Mouse (Mus musculus) telencephalon, adult 2 months (tissue): ENCODE data around the gene Efna5.
A peak's percentile ranks its signal among the peaks of the same experiment; 100 is the strongest.

Source experiments
- DNase-seq: peaks from one replicate; pipeline ENCODE4 v3.0.0-alpha.2; 2011; ENCODE audit warnings: low read depth, low spot score

Efna5 gene

GRCm38 (mm10) chr17:62788783-62789182 lies 92.3 kb downstream of the Efna5 start:
- no peak for DNase-seq

GRCm38 (mm10) chr17:62787855-62788254 lies 93.3 kb downstream of the Efna5 start:
- no peak for DNase-seq

DNA sequence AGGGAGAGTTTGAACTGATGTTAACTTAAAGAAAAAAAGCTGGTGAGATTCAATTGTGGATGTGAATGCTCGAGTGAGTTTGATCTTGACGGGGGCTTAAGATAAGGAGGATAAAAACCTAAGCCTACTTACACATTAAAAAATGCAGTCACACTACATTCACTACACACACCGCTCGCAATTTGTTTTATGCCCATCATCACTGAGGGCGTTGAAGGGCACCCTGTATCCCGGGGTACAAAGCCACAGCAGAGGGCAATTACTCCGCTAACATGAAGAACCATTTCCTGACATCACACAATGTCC lies 94.6 kb downstream of the Efna5 start:
- no peak for DNase-seq

DNA sequence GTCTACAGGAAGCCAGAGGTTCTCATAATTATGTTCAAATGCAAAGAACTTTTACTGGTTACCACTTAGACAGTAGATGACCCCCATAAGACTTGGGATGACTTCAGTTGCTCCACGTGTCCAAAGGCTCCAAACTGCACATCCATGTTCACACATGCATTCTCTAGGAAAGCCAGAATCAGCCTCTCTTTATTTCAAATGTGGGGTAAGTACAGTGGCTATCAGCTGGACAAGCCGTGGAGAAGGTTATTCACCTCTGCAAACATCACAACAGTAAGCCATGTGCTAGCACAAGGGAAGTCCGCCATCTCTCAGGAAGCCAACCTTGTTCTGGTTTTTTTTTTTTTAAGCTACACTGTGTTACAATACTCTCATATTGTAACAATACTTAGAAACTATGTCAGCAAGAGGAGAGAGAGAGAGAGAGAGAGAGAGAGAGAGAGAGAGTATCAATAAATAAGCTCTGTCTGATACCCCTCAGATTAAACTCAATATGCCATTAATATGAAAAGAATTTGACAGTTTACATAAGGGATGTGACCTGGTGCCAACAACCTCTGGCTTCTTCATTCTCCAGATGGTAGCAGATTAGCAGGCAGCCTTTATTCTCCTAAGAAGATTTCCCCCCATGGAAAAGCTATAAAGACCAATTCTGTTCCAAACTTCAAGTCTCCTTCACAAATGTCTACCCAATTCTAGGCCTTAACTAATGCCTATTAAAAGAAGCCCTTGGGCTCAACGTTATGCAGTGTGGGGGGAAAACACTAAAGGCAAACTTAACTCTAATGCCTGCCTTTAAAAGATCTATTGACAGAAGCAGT lies 95.1 kb downstream of the Efna5 start:
- no peak for DNase-seq

GRCm38 (mm10) chr17:62784274-62785171 lies 96.6 kb downstream of the Efna5 start:
- DNase-seq: no peak

DNA sequence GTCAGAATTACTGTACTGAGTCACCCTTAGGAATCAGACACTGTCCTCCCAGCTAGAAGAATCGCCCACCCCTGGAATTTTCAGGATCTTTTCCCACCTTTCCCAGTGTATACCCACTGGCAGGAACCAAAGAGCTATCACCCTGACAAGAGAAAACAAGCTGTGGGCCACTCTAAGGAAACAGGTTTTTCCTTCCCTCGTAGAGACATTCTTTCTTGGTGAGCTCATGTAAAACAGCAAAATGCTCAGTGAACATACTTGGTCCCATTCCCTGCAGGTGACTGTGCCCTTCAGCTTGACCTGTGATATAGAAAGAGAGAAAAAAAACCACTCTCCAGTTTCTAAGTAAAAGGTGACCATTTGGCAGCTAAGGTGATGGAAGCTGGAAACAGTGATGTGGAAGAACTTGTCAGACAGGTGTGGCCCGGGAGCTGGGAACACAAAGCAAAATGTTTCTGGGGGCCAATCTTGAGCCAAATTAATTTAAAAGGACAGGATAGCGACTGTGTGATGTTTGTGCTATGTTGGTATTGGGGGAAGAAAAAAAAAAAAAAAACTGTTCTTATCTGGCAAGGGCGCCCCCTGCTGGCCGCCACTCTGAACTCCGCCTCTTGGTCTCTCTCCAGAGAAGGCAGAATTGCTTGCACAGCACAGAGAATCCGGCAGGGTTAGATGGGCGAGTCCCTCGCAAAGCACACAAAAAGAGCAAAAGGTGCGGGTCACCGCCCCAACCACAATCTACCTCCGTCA lies 97.4 kb downstream of the Efna5 start:
- peak; percentile 32 for DNase-seq

DNA sequence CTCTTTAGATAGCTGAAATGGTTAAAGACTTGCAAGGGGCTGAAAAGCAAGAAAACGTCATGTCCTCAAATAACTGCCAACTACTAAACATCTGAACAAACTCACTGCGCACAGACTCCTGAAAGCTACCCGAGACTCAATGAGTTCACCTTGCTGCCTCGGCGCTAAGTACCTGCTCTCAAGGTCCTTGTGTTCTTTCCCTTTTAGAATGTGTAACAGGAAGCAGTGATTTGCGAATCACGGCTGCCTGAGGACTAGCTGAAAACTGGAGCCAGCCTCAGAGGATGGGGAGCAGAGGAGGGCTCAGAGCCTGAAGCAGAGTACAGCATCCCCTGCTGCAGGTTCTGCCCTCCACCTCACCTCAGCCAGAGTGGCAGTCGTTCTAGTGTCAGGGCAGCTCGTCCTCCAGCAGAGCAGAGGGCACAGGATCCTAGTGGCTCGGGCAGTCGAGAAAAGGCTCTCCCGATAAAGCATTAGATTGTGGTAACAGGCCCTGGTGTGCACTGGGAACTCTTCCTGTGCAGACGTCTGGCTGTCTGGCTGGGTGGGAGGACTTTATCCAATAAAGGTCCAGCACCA lies 98.2 kb downstream of the Efna5 start:
- no peak for DNase-seq

DNA sequence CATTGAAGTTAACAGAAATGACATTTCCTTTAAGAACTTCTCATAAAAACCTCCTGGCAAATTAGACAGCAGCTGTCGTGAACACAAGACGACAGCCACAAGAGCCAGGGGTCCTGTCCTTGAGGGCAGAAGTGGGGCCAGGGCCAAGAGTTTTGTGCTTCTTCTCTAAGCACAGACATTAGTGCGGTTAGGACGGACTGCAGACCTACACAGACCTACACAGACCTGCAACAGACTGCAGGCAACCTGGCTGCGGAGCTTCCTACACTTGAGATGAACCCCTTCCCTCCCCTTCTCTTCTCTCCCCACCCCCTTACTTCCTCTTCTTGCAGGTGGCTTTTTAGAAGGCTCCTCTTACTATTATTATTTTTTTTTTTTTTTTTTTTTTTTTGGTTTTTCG lies 100.0 kb downstream of the Efna5 start:
- DNase-seq: no peak

DNA sequence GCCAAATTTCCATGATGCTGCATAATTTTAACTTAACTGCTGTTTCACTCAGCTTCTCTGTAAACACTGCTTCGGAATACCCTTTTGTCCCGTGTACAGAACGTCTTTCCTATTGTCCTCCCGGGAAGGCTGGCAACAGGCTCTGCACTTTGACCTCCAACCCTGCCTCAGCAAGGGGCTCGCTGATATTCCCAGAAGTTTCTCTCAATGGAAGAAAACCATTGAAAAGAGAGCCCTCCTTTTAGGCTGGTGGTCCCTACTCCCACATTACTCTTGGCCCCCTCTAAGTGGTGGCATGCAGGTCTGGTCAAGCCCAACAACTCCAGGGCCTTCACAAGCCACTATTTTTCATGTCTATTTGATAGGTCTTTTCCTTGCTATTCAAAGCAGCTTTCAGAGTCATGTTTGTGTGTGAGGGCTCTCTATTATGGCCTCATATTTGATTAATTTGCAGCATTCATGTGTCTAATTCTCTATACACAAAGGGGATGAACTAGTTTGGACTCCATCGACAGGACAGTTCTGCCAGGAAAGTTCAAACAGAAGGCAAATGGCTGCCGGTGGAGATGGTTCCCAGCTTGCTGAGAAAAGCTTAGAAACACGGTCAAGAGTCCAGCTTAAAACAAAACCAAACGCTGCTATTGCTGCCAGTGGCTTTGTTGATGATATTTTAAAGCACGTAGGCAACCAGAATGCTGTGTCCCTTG lies 103.1 kb downstream of the Efna5 start:
- DNase-seq: no peak

DNA sequence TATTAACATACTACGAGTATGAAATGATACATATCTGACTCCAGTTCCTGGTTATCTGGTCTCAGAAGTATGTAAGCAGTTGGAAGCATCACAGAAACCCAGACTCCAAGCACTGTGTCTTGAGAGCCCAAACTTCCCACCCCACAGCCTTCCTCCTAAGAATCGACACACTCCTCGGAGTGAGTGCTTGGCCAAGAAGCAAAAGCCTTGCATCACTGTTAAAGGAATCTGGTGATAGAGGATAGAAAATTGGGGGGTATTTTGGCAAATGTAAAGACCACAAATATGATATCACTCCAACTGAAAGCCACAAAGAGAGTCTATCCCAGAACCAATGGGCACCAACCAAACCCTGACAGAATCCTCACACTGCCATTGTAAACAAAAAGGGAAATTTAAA lies 104.4 kb downstream of the Efna5 start:
- DNase-seq: no peak

GRCm38 (mm10) chr17:62775976-62776375 lies 105.1 kb downstream of the Efna5 start:
- DNase-seq: no peak

DNA sequence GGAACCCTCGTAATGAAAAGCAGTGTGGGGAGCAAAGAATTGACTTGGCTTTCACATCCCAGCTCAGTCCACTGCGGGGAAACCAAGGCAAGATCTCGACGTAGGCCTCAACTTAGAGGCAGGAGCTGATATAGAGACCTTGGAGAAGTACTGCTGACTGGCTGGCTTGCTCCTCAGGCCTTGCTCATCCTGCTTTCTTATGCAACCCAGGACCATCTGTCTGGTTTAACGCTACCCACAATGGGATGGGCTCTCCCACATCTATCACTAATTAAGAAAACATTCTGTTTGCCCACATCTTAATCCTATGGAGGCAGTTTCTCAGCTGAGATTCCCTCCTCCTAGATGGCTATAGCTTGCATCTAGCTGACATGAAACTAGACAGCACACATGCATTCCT lies 105.7 kb downstream of the Efna5 start:
- no peak for DNase-seq

- DNase-seq: no peak
Observed at GRCm38 (mm10) chr17:62774749-62775148, 106.4 kb downstream of the Efna5 start.

- no peak for DNase-seq
Observed at GRCm38 (mm10) chr17:62766705-62767104, 114.4 kb downstream of the Efna5 start.

GRCm38 (mm10) chr17:62765165-62765564 lies 116.0 kb downstream of the Efna5 start:
- DNase-seq: no peak

DNA sequence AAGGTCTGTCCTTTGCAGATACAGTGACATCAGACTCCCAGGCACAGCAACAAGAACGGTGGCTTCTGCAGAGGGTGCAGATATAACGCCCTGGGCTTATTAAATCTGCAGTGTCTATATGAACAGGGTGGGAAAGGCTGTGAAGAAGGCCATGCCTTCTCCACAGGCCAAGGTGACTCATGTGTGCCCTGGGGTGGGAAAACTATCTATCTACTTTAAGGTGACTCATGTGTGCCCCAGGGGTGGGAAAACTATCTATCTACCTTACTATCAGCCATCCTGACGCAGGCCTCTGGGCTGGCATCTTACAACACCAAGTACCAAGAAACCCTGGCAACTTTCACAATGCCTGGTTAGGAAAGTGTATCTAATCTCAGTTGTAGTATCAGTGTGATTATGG lies 124.2 kb downstream of the Efna5 start:
- no peak for DNase-seq

DNA sequence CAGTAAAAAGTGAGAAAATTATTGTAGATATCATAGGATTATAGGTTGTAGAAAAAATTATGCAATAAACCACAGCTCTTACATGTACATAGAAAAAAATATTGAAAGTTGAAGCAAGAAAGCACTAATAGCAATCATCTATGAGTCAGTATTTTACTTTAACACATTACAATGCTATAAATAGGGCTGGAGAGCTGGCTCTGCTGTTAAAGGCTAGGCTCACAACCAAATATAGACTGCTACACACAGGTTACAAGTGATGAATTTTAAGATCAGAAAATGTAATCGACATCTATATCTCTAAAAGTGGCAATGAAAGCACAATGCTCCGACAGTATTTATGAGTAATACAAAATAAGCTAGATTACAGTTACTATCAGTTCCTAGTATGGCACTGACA lies 125.5 kb downstream of the Efna5 start:
- no peak for DNase-seq

- DNase-seq: peak; percentile 67
Observed at GRCm38 (mm10) chr17:62754638-62755037, 126.5 kb downstream of the Efna5 start.

GRCm38 (mm10) chr17:62752381-62752889 lies 128.7 kb downstream of the Efna5 start:
- DNase-seq: no peak

GRCm38 (mm10) chr17:62750647-62751046 lies 130.5 kb downstream of the Efna5 start:
- DNase-seq: no peak
